Mouse (Mus musculus) megakaryocyte, embryonic 14.5 days (primary cell): ENCODE data around the gene Gm49384.

Experiments
- FLI1 ChIP-seq: IDR thresholded peaks from 2 replicates; pipeline ENCODE4 v1.6.1; 2012; ENCODE audit warnings: low read length, inconsistent platforms, mixed read lengths
- GATA1 ChIP-seq: IDR thresholded peaks from 3 replicates; pipeline ENCODE4 v1.6.1; 2012; ENCODE audit warnings: mixed read lengths, low read length, inconsistent platforms, borderline replicate concordance

DNA sequence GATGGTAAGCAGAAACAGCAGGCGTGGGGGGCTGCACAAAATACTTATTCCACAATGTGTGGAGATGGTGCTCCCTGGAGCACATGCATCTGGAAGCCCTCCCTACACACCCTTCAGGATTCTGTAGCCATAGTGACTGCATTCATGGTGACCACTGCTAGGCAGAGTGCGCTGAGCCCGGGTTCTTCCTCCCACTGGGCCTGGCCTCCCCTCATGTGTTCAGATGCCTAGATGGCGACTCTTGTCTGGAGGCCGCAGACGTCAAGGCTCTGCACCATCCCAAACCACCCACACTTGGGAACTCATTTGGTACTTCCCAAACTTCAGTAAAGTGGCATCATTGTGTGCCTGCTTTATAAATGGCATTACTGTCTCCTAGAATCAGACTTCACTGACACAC lies 60.6 kb downstream of the Gm49384 start:
- TF ChIP-seq FLI1, result no peak
- TF ChIP-seq GATA1, result no peak
